Mouse (Mus musculus): ENCODE results near the gene Cntn3.

GRCm38 (mm10) chr6:102515231-102515630, 57.7 kb downstream of the Cntn3 start:
- TF ChIP-seq GATA1 (IDR thresholded peaks at IDR 0.05; ENCODE audit: borderline replicate concordance, low read length), result no peak
- TF ChIP-seq FLI1 (IDR thresholded peaks at IDR 0.05; ENCODE audit: low read length), result no peak

Data from megakaryocyte, embryonic 14.5 days (primary cell).